Mouse (Mus musculus) brain, embryonic 14.5 days (tissue): Measurements from ENCODE around the gene Col19a1. TPM values are rescaled to one million over a fixed set of nuclear protein-coding genes. Genes with fewer than 3 reads are reported as not detected.

Experiments used
- DNase-seq: peaks from one replicate; pipeline ENCODE4 v3.0.0-alpha.2; 2011; ENCODE audit warnings: low read depth
- CTCF ChIP-seq: fragments of 200-500 bp; IDR thresholded peaks from 2 replicates; pipeline ENCODE4 v1.5.1; 2012; ENCODE audit warnings: inconsistent platforms, mild to moderate bottlenecking, moderate library complexity, borderline replicate concordance; ENCODE audit not compliant: insufficient read depth, insufficient read length; ENCODE audit errors: extremely low read depth
- POLR2A ChIP-seq: fragments of 200-500 bp; IDR thresholded peaks from 2 replicates; pipeline ENCODE4 v1.6.1; 2012; ENCODE audit warnings: mild to moderate bottlenecking, inconsistent platforms, borderline replicate concordance; ENCODE audit not compliant: poor library complexity, insufficient read depth, insufficient read length, severe bottlenecking; ENCODE audit errors: extremely low read depth
- polyA plus RNA-seq: library from polyadenylated mRNA; depleted of rRNA; stranded (reverse); fragments of >200 nt; gene quantifications from 2 replicates; pipeline ENCODE4 v1.2.3, GENCODE M21; 2012

Gene Col19a1
- polyA plus RNA-seq, 1 experiment = 0.52 TPM

GRCm38 (mm10) chr1:24458015-24458414, 129.3 kb downstream of the Col19a1 start:
- DNase-seq = no peak
- TF ChIP-seq POLR2A (no peak), CTCF (no peak)

GRCm38 (mm10) chr1:24452572-24453269, 134.6 kb downstream of the Col19a1 start:
- peak; percentile 50 for DNase-seq
- TF ChIP-seq CTCF (no peak), POLR2A (no peak)

GRCm38 (mm10) chr1:24452159-24452558, 135.1 kb downstream of the Col19a1 start:
- TF ChIP-seq CTCF (no peak), POLR2A (no peak)
- peak; percentile 35 for DNase-seq

- no peak for TF ChIP-seq POLR2A
- TF ChIP-seq CTCF = no peak
- DNase-seq = no peak
Observed at GRCm38 (mm10) chr1:24437425-24437824, 149.8 kb downstream of the Col19a1 start.

- DNase-seq = peak; percentile 9
- TF ChIP-seq CTCF = no peak
- TF ChIP-seq POLR2A = no peak
Observed at GRCm38 (mm10) chr1:24428306-24428705, 159.0 kb downstream of the Col19a1 start.

- peak; percentile 81 for DNase-seq
- TF ChIP-seq POLR2A = no peak
- TF ChIP-seq CTCF = peak; percentile 77
Observed at GRCm38 (mm10) chr1:24378125-24378821, 209.0 kb downstream of the Col19a1 start.

- no peak for TF ChIP-seq POLR2A
- peak; percentile 57; the same call in 1 of the 2 replicates for TF ChIP-seq CTCF
- peak; percentile 63 for DNase-seq
Observed at GRCm38 (mm10) chr1:24374902-24375301, 212.4 kb downstream of the Col19a1 start.

GRCm38 (mm10) chr1:24373671-24374070, 213.6 kb downstream of the Col19a1 start:
- no peak for DNase-seq
- TF ChIP-seq POLR2A = no peak
- TF ChIP-seq CTCF = no peak

GRCm38 (mm10) chr1:24372471-24373258, 214.6 kb downstream of the Col19a1 start:
- DNase-seq = no peak
- no peak for TF ChIP-seq CTCF
- no peak for TF ChIP-seq POLR2A

- DNase-seq = peak; percentile 74
- peak; percentile 65 for TF ChIP-seq CTCF
- no peak for TF ChIP-seq POLR2A
Observed at GRCm38 (mm10) chr1:24367570-24368517, 219.4 kb downstream of the Col19a1 start.

GRCm38 (mm10) chr1:24364775-24365174, 222.5 kb downstream of the Col19a1 start:
- TF ChIP-seq CTCF (no peak), POLR2A (no peak)
- DNase-seq = no peak
